Mouse (Mus musculus) right cerebral cortex, adult 18-20 months (tissue): Measurements from ENCODE around the gene Plekha6.

Experiments
- DNase-seq: peaks from one replicate; pipeline ENCODE4 v3.0.0; 2022; ENCODE audit warnings: mixed read lengths

Gene Plekha6

DNA sequence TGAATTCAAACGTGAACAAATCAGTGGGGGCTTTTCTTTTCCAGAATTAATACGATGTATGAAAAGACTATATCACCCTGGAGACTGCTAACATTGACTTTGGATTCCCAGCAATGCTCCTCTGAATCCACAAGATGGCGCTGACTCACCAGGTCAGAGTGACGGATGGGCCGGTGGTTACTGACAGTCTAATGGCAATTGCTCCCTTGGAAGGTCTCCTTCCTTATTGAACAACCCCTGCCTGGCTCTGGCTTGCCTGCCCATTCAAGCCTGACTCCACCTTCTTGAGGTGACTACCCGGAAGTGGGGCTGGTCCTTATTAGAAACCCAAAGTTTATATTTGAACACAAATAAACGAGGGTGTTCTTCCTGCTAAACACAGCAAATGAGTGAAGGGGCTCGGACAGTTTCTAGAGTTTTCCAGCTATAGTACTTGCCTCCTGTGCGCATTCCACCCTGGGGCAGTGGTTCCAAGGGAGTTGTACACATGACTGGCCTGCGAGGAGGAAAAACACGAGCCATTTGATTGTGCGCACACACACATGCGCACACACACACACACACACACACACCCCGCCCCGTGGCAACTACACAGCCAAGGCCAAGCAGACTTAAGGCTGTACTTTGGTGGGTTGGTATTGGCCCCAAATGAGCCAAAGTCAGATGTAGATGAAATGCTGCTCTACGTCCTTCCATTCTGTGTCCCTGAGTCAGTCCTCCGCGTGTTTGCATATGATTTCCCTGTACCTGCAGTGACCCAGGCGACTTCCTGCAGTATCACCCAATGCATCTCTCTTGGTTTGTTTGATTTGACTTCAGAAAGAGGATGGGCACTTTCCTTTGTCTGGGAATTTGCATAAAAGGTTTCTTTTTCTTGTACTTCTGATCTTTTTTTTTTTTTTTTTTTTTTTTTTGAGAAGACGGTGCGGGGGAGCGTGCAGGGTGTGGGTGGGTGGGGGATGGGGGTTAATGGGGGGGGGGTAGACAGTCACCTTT, 17.7 kb upstream of the Plekha6 start:
- DNase-seq = peak; percentile 42

DNA sequence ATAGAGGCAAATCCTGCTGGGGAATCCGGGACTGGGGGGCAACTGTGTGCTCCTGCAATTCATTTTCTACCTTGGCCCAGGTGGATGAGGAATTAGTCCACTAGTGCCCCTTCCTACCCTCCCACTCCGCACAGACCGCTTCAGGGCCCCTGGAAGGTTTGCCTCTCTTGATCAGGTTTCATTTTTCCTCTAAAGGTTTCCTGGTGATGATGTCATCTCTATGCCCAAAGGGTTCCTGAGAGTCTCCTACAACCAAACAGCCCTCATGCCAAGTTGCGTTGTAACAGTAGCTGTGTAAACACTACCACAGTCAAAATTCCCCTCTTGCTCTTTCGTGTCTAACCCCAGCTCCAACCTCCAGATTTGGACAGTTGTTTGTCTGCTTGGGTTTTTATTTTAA, 16.7 kb upstream of the Plekha6 start:
- no peak for DNase-seq

DNA sequence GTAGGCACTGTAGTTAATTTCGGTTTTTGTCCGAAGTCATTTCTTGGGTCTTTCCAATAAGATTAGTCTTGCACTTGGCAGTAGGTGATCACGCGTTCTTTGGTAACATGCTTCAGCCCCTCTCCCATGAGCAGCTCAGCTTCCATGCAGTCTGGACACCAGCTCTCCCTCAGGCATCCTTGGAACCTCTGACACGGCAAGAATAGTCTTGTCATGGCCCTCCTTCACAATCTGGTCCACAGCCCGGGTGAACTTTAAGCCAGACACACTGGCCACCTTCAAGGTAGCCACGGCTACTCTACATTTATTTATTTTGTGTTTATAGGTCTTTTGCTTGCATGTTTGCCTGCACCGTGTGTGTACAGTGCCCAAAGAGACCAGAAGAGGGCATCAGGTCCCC, 15.9 kb upstream of the Plekha6 start:
- DNase-seq = no peak

DNA sequence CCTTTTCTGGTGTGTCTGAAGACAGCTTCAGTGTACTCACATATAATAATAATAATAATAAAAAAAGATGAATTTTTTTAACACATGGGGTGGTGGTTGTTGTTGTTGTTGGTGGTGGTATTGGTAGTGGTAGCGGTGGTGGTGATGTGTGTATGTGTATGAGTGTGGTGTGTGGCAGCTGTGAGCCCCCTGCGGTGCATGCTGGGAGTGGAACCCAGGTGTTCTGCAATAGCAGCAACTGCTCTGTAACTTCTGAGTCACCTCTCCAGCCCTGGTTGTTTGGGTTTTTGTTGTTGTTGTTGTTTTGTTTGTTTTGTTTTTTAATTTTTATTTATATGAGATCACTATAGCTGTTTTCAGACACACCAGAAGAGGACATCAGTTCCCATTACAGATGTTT, 13.5 kb upstream of the Plekha6 start:
- no peak for DNase-seq

DNA sequence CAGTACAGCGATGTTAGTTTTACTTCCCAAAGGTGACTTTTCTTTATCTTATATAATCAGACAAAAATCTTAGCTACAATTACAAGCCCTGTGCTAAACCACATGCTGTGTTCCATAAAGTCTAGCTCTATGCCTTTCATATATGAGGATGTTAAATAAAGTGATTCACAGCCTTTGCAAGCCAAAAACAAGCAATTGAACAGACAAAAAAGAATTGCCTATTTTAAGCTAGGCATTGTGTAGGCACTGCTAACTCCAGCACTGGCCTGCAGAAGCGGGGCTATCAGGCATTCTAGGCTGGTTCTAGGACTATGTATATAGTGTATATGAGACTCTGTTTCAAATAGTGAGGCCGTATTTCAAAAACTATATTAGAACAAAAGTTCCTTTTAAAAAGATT, 11.8 kb upstream of the Plekha6 start:
- no peak for DNase-seq

DNA sequence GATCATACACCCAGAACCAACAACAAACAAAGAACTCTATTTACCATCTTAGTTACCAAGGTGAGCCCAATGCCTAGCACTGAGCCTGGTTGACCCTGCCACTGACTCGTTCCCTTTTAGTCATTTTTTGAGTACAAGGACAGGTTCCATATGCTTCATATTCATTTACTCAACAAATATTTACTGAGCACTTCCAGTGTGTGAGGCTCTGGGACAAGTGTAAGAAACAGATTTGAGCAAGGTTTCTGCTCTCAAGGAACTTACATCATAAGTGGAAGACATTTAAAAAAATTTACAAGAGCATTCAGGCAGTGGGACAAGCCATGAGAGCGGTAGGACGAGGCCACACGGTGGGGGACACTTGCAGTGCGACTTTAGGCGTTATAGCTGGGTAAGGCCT, 8.7 kb upstream of the Plekha6 start:
- no peak for DNase-seq

DNA sequence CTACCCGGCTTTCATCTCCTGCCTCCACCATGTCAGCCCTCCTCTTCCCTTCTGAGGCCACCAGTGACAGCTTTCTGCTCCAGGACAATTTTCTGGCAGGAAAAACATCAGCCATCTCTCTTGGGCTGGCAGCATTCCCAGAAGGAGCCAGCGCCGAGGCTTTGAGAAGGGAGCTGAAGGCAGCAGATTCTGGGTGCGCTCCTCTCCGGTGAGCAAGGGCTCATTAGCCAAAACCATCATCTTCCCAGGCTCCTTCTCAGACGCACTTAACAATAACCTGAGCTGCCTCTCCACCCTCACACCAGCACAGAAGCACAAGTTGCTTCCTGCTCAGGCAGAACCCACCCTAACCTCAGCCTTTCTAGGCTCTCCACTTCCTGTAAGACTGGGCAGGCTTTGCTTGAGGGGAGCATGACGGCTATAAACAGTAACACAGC, 4.9 kb upstream of the Plekha6 start:
- peak; percentile 79 for DNase-seq

DNA sequence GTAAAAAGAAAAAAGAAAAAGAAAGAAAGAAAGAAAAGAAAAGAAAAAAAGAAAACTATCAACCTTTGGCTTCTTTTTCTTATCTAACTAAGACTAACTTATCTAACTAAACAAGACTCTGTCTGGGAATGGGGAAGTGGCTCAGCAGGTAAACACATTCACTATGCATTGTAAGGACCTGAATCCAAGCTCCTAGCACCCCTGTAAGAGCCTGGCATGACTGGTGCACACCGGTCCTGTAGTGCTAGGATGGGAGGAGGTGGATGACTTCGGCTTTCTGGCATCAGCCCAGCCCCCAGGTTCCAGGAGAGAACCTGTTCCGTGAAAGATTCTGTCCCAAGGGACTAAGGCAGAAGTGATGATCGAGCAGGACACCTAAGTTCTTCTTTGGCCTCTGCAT, 2.5 kb upstream of the Plekha6 start:
- DNase-seq = no peak

DNA sequence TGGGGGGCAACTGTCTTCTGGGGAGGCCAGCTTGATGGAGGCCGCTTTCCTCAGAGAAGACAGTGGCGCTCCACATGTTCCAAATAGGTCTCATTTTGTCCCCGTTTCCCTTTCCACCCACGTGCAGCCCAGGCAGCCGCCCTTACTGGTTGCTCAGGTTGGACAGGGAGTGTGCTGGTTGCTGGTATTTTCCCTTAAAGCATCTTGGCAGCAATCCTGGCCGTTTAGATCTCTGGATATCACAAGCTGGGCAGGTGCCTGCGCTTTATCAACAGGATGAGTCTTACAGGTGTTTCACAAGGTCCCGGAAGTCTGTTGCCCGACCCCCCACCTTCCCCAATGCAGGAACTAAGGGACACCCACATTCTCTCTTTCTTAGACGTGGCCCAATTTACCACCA, 2.0 kb upstream of the Plekha6 start:
- no peak for DNase-seq

DNA sequence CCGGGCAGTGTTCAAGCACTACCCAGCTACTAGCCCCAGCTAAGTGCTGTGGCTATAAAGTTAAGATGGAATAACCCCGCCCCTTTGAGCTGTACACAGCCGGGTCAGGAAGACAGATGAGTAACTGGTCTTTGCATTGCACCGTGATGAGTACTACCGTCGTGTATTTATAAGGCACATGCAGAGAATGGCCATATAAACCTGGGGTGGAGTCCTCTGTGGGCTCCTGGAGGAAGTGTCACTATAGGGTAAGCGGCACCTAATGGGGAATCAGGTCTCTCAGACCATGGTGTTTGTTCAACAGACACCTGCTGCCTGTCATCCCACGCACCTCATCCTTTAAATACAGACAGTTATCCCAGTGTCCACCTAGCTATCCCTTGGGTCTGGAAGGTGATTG, 1.0 kb upstream of the Plekha6 start:
- DNase-seq = no peak

DNA sequence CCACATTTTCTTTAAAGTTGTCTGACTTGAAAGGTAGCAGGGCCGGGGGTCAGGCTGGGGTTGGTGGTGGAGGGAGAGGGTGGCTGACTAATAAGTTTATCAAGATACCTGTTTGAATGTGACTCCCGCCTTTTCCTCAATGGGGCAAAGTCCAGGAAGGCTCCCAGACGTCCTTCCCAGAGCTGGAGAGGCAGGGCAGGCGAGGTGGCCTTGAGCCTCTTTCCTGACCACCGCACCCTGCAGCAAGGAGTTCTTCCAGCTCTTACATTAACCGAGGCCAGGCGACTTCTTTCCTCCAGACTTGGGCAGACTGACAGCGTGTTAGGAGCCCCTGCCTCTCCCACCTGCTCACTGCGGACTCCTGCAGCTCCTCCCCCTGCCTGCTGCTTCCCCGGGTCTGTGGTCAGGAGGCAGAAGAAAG, 591 bp downstream of the Plekha6 start:
- no peak for DNase-seq

DNA sequence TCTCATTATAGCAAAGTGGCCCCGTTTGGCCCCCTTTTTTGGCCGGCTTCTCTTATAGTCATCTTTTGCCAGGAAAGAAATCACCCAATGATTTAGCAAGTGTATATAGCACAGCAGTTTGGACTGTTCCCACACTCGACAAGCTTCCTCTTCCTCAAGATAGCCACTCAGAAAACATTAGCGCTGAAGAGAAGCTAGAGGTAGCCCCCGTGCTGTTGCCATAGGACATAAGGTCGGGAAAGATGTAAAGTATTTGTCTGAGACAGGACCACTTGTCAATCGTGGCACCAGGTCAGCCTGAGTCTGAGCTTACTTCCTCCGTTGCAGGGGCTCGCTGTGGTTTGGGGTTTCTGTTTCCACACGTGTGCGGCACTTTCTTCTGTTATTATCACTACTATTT, 1.1 kb downstream of the Plekha6 start:
- DNase-seq = no peak

DNA sequence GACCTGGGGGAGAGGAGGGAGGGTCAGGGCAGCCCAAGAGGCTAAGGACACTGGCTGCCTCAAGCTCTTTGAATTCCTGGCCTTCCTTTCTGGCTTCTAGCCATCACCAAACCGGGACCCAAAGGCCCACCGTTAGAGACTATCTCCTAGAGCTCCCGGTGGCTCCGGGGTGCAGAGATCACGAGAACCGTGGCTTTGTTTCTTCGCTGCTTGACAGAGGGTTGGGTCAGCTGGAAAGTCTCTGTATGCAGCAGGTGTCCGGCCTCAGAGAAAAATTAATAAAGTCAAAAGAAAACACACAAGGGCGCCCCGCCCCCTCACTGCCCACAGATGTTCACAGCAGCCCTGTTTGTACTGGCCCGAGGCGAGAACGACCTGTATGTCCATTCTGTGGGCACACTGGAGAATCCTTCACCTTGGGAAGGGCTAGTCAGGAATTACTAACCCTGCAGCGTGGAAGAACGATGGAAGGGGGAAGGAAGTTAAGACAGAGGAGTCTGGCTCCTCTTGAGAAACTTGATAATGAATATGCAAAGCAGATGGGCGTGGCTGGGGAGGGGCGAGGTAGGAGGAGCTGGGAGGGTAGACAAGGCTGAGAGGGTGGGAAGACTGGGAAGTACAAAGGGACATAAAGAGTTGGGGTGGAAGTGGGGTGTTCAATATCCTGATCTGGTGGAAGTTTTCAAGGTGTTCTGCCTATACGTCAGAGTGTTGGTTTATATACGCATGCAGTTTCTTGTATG, 4.5 kb downstream of the Plekha6 start:
- DNase-seq = no peak

DNA sequence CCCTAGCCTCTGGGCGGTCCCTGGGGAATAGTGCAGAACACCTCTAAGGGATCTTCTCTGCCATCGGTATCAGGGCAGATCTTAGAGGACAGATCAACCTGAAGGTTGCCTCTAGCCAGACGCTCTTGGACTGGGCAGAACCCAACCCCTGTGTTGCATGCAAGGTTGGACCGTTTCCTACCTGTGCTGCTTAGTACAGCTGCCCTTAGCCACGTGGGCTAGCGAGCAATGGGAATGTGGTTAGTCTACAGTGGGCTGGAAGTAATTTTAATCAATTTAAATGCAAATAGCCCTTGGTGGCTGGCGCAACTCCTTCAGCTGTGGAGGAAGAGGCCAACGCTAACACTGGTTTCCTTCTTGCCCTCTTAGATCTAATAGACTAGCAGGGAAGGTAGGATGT, 6.2 kb downstream of the Plekha6 start:
- no peak for DNase-seq

DNA sequence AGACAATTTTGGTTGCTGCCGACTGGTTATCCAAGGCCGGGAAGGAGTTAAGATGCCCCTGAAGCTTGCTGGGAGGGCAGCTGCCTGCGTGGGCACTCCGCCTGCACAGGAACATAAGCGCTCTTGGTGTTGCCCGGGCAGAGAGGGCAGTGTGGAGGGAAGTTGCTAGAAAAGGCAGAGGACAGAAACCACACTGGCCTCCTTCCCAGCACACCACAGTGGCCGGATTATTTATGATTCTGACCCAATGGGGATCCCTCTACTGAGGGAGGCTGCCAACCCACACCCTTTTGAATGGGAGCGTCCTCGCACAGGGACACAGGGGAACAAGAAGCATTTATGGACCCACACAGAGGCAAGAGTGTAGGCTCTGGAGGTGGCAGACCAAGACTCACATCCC, 7.3 kb downstream of the Plekha6 start:
- DNase-seq = no peak

DNA sequence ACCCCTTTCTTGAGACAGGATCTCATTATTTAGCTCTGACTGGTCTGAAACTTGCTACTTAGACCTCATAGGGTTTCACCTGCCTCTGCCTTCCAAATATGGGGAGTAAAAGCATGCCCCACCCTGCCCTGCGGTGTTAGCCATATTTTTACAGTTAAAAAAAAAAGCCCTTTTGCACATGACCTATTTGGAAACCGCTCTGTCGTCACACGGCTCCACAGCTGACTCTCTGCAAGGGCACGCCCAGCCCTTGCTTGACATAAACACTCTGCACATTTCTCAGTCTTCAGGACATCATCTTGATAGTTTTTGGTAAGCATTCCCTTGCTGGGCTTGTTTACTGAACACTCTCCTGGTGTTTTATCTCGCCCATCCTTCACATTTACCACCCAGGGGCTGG, 11.1 kb downstream of the Plekha6 start:
- DNase-seq = no peak

DNA sequence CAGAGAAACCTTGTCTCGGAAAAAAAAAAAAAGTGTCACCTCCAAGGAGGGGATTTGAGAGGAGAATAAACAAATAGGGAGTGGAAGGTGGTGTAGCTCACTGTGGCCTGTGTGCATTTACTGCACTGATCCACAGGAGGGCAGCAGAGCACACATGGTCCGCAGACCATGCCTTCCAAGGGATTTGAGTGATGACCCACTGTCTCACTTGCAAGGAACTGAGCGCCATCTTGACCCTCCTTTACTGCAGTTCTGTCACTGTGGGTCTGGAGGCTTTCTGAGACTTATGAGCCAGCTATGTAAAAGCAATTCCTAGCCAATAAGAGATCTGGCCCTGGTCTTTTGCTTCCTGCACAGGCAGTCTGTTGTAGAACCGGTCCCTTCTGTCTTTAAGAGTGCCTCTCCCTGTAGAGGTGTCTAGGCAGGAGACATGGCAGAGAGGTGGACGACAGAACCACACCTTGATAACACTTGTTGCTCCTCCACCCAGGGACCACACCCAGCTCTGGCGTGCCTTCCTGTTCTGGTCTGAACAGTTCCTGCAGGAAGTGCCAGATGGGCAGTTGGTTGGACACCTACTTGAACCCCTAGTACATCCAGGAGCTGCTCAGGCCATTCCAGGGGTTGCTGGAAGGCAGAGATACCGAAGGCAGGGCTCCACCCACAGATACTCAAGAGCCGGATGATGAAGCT, 13.6 kb downstream of the Plekha6 start:
- DNase-seq = peak; percentile 58

DNA sequence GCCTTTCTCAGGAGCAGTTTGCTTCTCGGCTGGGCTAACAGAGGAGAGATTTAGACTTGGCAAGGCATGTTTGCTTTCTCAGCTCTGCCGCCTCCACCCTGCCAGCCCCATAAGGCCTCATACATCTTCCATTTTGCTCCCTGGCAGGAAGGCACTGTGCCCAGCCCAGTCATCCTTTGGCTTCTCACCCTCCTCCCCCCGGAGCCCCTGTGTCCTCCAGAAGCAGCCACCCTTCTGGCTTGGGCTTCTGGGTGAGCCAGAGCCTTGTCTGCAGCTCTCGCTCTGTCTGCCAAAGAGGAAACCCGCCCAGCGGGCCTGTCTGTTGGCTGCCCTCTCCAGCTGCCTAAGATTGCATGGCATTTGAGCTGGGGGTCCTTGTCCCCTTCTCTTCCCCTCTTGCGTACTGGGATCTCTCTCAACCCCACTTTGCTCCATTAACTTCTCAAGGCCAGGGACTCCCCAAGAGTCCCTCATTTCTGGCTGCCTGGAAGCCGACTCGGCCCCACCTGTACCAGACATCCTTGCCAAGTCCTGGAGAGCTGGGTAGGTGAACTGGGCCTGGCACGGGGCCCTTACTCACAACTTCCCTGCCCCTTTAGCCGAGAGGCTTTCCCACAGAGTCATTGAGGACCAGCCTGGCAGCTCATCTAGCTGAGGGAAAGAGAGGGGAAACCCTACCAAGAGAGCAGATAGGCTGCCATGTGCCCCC, 14.9 kb downstream of the Plekha6 start:
- DNase-seq = peak; percentile 81

DNA sequence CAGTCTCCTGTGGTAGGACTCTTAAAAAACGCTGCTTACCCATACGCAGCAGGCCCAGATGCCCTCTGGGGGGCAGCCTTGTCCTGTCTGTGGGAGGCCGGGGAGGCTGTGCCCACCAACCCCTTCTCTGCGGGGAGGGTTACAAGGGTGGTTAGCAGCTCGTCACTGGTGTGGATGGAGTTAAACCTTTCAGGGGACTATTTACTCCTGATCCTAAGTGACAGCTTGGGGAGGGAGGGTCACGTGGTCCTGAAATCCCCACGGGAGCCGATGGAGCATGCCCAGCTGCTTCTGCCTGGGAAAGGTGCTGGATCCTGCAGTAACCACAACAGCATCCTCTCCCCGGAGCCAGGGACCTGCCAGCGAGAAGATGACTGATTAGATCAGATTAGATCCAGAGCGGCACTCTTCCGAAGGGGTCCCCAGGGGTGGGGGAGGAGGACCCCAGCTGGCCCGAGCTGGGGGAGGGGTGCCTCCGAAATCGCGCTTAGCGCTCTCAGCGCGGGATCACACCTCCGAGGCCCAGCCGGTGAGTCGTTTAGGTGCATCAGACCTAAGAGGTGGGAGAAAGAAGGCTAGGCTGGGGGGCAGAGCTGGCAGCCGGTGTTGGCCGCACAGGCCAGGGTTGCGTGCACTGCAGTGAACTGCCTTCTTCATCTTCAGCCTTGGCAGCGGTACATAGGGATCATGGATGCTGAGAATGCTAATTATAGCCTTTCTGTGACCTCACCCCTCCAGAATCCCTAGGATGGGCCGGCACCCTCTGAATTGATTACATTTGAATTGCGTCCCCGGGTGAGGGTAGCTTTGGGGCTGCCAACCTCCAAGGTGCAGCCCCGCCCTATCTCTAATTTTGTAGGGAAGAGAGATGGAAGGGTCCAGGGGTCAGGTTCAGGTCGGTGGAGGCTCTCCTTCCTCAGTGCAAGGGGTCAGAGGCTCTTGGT, 17.3 kb downstream of the Plekha6 start:
- DNase-seq = peak; percentile 87

DNA sequence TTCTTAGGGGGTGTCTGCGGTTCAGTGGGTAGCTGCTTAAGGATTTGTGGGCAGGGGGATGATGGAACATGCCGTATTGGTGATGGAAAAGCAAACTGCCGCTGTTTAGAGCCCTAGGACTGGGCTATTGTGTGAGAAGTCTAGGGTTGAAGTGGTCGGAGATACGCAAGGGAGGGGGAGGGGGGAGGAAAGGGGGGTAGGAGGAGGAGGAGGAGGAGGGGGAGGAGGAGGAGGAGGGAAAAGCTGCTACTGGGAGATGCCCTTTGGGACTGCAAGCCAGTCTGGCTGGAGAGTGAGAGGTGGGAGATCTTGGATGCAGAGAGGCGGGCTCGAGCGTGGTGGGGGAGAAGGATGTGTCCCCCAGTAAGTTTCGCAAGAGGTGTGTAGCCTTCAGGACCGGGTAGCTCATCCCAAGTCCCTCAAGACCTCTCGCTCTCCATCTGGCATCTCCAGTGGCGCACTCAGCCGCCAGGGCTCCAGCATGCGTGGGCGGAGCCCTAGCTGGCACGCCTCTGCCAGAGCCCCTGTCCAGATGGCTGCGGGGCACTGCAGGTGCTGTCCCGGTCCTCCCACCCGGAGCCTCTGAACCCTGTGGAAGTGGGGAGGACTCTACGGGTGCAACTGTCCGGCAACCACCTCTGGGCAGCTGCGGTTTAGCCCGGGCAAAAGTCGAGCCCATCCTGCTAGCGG, 18.2 kb downstream of the Plekha6 start:
- peak; percentile 81 for DNase-seq

DNA sequence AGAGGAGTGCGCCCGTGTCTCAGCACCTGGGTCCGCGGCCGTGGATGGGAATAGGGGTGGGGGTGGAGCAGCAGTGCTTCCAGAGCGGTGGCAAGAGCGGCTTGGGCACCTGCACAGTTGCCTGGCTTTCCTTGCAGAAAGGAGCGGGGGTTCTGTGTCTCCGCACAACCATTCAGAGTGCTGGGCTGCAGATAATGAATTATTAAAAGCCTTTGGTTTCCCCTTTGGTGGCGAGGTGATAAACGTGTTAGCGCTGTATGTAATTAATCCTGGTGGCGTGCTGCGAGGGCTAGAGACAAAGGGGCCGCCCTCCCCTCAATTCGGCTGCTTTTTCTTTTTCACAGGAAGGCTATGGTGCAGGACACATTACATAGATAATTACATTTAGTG, 18.7 kb downstream of the Plekha6 start:
- no peak for DNase-seq
